Mouse (Mus musculus) cerebellum, postnatal 4 days (tissue): ENCODE measurements around the gene Nubpl.

Source experiments
- DNase-seq, 2 experiments: peaks; one replicate each; pipeline ENCODE4 v3.0.0; 2022; ENCODE audit warnings: low spot score in 2 of 2, mixed read lengths in 1 of 2

Gene Nubpl

DNA sequence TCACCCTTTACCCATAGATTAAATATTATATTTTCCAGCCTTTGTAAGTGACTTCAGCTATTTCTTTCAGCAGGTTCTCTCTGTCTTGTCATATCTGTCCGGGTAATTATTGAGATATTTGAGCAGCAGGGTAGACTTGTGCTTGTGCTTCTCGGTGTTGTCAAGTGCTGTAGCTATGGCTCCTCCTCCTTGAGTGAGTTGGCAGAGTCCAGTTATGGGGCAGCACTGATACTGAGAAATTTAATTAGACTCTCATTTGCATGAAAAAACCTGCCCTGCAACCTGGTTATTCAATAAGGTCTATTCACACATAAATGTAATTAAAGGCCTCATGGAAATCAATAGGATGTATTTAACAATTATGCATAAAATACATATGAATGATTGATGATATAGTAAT lies 145.2 kb downstream of the Nubpl start:
- DNase-seq = no peak

DNA sequence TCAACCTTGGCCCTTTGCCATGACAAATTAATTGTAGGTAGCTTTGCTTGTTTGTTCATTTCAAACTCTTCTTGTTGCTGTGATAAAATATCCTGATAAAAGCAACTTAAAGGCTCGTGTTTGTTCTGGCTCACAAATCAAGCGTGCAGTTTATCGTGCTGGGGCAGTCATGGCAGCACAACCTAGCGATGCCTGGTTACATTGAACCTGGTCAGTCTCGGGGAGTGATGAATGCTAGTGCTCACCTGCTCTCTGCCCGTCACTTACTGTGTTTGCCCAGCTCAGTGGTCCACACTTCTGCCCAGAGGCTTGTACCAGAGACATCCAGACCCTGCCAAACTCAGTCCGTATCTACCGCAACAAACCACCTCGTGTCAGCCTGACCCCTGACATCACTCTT lies 149.9 kb downstream of the Nubpl start:
- DNase-seq = no peak

DNA sequence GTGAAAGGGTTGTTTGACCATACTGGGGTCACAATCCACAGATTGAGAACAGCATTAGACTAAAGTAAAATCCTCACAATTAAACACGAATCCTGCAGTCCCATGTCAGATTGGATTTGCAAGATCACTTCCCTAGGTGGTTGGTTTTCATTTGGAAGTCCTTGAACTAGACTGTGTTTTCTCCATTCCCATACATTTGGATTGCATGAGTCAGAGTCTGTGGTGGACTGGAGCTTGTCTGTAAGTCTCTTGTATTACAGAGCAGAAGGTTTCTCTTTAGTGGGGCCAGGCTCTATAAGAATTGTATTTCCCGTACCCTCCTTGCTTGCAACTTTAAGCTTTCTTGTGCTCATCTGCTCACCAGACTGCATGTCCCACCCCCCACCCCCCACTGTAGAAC lies 151.0 kb downstream of the Nubpl start:
- no peak for DNase-seq

DNA sequence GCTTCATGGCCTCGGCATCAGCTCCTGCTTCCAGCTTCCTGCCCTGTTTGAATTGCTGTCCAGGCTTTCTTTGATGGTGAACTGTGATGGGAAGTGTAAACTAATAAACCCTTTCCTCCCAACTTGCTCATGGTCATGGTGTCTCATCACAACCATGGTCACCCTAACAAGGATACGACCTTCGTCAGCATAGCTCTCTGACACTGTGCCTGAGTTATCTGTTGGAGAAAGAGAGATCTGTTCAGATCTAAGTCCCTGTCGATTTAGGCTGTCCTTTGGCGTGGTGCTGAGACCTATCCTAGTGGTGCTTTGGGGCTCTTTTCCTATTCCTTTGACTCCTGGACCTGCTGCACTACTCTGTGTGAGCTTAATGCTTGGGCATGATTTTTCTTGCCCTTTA lies 156.6 kb downstream of the Nubpl start:
- no peak for DNase-seq

DNA sequence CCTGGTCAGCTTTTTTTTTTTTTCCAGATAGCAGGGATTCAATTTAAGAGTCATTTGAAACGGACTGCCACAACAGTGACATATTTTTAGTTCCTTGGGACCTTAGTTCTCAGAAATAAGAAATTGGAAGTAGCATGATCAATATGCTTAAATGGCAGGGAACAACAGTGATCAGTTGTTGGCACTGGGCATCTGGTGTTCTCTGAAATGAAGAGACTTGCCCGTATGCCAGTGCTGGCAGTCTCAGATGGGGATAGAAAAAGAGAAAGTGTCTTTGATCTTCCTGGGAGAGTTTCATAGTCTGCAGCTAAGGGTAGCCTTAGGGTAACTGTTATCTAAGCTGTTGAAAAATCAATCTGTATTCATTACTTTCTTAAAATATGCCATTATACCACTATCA lies 170.6 kb downstream of the Nubpl start:
- DNase-seq = no peak

DNA sequence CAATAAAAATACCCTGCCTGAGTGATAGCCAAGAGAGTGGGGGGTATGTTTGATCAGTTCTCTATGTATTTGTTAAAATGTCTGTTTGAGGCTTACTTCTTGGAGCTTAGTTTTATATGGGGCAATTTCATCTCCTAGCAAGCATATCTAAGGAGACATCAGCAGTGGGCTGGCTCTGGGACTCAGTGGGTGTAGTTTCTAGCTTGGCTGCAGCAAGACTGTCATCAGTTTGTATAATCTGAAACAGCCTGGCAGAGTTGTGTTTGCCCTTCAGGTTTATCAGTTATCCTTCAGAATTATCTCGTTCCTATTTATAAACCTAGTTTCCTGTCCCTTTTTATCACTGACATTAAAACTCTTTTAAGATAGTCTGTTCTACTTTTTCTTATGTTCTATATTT lies 175.3 kb downstream of the Nubpl start:
- DNase-seq = no peak

DNA sequence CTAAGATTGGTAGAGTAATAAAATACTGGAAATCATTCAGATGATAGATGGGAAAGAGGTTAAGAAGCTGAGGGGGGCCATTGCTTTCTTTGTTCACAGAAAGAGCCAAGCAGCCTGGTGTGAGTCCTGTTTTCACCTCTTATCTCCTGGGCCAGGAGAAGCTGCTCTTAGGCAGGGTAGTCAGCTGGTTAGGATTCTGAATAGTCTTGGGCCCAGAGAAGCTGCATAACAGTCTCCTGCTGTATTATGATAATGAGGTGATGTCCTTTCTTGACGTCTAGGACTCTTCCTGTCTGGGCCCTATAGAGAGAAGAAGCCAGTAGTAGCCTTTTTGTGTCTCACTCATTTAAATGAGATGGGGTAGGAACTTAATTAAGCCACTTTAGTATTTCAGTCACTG lies 178.8 kb downstream of the Nubpl start:
- DNase-seq = no peak

DNA sequence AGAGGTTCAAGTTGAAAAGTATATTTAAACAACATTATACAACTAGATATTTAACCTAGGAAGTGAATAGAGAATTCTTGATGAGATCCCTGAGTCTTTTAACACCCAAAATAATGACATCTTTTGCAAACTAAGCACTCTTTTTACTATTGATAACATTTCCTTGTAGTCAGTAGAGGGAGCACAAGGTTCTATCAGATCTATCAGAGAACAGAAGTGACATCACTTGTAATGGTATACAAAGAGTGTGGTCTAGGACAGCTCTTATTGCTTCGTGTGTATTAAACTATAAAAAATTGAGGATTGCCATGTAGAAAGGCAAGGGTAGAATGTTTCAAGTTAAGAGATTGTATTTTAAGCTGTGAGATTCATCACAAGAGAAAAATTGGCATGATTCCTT lies 183.7 kb downstream of the Nubpl start:
- no peak for DNase-seq

DNA sequence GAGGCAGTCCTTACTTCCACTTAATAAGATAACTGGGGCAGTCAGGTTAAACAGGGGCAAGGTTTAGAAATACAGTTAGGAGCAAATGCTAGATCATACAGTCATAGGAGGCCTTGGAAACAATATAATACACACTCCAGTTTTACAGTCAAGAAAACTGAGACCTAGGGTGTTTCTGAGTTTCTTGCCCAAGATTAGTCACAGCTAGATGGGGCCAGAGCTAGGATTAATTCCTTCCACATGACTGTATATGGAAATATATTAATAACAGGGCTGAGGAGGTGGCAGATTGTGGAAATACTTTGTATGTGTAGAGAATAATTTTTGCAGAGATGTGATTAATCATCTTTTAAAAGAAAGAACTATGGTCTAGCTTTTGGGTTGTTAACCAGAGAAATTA lies 186.9 kb downstream of the Nubpl start:
- no peak for DNase-seq

DNA sequence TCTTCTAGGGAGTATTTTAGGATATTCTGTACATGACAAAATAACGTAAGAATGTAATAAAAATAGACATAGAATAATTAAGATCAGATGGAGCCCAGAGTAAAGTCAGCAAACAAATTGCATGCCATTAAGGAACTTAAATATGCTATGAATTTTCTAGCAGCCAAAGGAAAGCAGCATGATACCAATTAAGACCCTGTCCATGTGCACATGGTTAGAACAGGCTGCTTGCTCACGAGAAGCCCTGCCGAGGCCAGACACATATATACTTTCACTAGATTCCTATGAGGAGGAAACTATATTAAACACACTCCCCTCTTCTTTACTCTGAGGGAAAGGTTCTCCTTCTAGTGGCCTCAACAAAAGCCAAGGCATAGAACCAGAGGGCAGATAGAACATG lies 189.3 kb downstream of the Nubpl start:
- no peak for DNase-seq

DNA sequence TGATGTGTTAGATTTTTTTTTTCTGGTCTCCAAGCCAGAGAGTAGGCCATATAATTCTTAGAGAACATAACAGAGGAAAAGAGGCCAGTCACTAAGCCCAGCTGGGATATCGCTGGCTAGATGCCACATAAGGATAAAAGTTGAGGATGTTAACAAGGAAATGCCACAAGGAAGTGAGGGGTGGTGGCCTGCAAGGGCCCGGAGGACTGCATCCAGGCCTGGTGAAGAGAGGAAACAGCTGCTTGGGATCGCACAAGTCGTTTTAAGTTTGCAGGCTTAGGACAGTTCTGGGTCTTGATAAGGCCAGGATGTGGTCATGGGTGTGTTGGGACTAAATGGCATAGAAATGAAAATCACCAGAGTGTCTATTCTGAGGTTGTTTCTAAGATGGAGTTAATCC lies 191.0 kb downstream of the Nubpl start:
- no peak for DNase-seq

DNA sequence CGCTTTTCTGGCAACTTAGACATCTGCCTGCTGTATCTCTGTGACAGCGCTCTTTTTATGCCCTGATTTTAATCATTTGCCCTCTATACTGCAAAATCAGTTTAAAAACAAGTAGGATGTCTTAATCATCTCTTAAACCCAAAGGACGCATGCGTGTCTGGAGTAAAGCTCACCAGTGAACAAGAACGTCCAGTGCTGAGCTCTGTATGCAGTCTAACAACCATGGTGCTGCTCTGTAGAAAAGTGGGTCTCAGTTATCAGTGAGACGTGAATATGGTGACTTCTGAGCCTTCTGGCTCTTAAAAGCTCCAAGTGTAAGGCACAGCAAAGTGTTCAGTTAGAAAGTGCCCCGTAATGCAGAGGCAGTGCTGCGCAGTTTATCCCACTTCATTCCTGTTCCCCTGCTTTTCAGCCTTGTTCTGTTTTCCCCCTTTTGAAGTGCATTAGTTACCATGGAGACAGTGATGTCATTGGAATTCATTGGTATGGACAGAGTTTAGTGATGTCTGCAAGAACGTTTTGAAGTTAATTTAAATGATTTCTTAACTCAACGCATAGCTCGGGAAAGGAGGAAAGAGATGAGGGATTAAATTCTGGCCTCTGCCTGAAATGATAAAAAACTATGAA lies 191.5 kb downstream of the Nubpl start:
- DNase-seq = no peak

DNA sequence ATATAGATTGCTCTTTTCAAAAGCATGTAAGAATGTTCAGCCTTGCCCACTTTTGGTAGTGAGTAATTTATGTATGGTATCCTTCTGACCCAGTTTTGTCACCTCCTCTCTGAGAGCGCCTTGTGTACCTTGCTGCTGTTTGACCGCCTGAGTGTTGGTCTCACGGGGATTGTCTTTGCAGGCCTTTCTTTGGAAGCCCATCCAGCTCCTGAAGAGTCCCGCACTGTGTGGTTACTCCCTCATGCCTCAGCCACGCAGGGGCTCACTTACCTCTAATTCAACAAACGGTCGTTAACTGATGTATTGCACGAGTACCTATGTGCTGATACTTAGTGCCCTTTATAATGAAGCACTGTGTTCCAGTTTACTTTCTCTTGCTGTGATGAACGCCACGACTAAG lies 192.1 kb downstream of the Nubpl start:
- no peak for DNase-seq

DNA sequence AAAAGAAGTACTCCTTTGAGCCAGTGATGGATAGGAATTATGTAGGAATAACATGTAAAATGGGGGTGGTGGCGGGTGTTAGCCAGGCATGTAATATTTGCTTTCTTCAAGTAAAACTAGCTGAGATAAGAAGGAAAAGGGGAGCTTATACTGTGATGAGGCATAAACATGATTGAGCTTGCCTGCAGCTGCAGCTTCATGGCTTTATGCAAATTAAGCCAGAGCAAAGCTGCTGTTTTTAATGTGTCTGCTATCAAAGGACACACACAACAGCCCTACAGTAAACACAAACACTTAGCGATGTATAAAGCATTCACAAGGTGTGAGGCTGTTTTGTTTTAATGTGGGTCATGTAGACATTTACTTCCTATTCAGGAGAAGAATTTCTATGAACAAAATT lies 196.4 kb downstream of the Nubpl start:
- DNase-seq = no peak

DNA sequence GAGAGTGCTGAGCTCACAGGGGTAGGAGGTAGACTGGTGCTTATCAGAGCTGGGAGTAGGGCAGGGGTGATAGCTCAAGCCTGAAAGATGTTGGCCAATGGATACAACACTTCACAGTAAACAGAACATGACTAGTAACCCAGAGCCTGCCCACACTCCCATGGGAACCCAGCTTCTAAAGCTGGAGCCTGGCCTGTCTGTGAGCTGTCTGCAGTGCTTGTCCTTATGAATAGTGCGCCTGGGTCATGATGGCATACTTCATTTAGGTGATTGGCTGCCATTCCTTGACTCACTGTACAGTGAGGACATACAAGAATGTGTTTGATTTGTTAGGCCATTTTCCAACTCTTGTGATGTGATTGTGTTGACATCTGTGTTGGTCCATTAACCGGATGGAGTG lies 200.5 kb downstream of the Nubpl start:
- no peak for DNase-seq

DNA sequence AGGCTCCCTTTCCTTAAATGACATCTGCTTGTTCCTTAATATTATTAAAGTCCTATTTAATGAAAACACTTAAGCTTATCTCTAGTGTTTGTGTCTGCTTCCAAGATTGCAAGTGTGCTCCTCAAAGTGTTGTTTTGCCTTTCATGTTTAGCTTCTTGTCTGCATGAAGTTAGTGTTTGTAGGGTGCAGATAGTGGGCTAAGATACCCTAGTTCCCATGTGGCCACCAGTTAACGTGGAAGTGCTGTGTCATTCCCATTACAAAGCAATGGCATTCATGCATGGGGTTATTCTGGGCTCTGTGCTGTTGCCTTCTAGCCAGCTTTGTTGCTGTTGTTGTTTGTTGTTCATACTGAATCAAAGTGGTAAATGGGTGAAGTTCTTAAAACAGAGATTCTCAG lies 201.1 kb downstream of the Nubpl start:
- DNase-seq = no peak

DNA sequence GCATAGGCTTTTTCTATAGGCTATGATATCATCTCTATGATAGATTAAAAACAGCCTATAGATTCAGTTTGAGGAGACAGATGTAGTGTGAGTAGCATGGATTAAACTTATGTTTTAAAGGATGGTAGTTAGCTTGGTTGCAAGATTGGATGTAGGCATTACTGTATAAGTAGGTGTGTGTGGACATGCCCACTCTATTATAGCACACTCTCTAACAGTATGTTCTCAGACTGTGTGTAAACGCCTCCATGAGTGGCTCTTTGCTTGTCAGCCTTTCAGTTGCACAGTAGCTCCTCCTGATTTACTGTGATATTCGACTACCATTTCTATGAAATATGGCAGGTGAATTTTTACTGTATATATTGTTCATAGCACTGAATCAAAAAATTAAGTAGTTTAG lies 205.4 kb downstream of the Nubpl start:
- DNase-seq = no peak

DNA sequence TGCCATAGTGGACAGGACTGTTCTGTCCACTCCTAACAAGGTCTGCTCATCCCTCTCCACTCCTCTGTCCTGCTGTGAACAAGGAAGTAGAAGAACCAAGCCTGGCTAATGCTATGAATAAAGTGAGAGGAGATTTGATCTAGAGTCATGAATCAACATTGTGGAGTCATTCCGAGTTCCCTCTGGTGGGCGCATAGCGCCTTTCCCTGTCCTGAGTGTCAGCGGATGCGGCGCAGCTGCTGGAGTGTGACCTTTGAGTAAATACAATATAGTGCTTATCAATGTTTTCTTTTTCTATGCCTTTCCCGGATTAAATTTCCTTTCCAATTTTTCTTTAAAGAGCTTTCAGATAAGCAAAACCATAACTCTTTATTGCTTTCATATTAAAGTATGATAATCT lies 208.8 kb downstream of the Nubpl start:
- DNase-seq = no peak

DNA sequence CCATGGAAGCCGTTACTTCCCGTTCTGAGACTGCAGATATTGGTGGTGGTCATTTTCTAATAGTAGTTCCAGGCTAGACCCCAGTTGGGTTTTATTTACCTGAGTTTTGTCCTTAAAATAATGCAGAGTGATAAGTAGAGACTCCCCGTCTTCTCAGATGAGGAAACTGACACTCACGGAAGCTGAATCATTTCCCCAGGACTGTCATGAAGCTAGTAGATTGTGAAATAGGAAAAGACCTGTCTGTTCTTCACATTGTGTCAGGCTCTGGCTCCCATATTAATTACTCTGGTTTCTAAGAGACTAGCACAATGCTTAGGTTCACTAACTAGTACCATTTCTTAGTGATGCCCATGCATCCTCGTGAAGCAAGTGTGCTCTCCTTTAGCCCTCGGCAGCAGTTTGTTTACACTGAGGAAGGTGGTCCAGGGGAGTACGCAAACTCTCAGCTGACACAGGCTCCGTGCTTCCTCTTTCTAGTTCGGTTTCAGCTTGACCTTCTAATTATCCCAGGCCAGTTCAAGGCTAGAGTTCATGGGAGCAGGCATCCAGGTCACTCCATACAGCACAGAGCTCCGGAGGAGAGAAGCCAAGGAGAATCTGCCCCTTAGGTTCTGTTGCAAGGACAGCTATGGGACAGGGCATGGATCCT lies 209.9 kb downstream of the Nubpl start:
- DNase-seq = no peak

DNA sequence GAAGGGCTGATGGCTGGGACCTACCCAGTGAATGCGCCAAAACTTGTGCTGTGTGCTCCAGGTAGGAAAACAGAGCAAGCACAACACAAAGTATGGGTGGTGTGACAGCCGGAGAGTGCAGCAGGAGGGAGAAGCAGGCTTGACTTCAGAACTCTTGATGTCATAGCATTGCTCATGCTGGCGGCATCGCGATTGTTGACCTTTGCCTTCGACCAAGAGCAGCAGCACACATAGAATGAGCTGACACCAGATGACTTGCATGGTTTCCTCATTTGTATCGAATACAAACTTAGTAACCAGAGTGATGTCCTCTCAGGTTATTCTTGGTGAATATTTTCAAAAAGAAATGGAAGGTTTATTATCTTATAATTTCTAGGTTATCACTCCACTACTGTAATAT lies 211.1 kb downstream of the Nubpl start:
- DNase-seq = no peak

DNA sequence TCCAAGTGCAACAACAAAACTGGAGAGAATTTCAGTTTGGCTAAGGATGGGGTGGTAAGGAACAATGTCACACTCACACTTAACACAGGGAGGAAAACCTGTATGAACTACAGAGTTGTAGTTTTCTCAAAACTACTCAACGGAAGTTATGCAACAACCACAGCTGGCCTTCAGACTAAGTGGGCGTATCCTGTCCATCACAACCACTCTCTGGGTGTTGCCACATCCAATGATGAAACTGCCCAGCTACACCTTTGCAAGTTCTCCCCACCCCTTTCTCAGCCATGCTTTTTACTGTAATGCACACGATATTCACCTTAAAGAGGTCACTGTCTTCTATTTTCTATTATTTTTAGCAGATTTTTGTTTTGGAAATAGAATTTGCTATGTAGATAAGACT lies 217.3 kb downstream of the Nubpl start:
- no peak for DNase-seq

DNA sequence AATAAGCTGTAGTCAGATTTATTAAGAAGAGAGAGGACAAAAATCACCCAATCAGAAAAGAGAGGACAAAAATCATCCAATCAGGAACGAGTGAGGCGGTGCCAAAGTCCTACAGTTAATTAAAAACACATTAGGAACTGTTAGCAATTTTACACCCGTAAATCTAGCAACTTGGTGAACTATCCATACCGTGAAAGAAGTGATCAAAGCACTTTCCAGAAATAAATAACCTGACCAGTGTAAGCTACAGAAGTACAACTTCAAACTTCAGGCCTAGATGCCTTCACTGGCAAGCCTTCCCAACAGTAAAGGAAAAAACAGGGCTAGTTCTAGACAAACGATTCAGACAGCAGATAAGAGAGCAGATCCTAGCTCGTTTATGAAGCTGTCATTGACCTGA lies 220.1 kb downstream of the Nubpl start:
- no peak for DNase-seq

DNA sequence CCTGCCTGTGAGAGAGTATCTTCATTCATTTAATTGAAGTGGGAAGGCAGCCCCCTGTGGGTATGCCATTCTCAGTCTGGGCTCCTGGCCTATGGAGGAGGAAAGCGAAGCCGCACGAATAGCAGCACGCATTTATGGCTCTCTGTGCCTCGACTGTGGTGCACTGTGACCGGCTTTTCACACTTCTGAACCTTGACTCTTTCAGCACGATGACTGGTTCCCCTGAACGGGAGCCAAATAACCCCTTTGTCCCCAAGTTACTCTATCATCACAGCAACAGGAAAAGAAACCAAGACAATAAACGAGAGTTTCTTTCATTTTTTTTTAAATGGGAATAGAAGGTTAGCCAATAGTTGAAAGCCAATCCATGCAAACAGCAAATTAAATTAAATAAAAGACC lies 220.9 kb downstream of the Nubpl start:
- no peak for DNase-seq

DNA sequence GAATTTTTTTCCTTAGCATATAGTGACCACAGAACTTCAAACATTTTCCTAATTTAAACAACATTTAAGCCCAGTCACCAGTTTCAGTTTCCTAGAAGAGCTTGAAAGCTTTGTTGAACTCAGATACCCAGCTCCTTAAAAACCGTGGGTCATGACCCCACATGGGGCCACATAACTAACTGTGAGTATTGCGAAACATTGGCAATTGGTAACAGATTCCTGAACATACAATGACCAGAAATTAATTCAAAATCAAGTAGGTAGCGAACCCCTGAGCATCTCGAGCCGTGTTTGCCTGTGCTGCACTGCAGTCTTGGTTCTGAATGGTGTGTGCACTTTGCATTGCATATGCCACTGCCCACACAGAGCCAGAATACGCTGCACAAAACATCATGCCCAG lies 221.6 kb downstream of the Nubpl start:
- no peak for DNase-seq
